Comparison of ENCODE assay signal across 27 mouse cellular contexts in genomic region chr4:120228613-120229012, GRCm38 (mm10). TPM values are rescaled to one million over a fixed set of nuclear protein-coding genes. Genes with fewer than 3 reads are reported as not detected.
"Had no signal": no experiment of that assay in that cellular context is flagged by ENCODE, and none has a peak within 500 bp of the region (broad histone marks: within the 10 kb centered on the region; RNA-seq: fewer than 3 reads in every experiment).

No protein-coding gene starts in this region.

- H3K4me1 ChIP-seq: embryonic facial prominence, embryonic 10.5 days; forebrain, embryonic 10.5 days had no signal

- H3K27ac ChIP-seq: embryonic facial prominence, embryonic 10.5 days; embryonic facial prominence, embryonic 12.5 days; embryonic facial prominence, embryonic 13.5 days; embryonic facial prominence, embryonic 15.5 days; forebrain, embryonic 10.5 days; forebrain, embryonic 12.5 days; forebrain, embryonic 13.5 days; forebrain, embryonic 15.5 days; gastrocnemius, adult 2 months; heart, adult 2 months had no signal

- H3K4me2 ChIP-seq: embryonic facial prominence, embryonic 12.5 days; embryonic facial prominence, embryonic 13.5 days; embryonic facial prominence, embryonic 15.5 days; forebrain, embryonic 12.5 days; forebrain, embryonic 13.5 days; forebrain, embryonic 15.5 days had no signal

- H3K36me3 ChIP-seq: embryonic facial prominence, embryonic 10.5 days; embryonic facial prominence, embryonic 12.5 days; embryonic facial prominence, embryonic 13.5 days; embryonic facial prominence, embryonic 15.5 days; forebrain, embryonic 10.5 days; forebrain, embryonic 12.5 days; forebrain, embryonic 15.5 days had no signal

- ATAC-seq: forebrain, embryonic 13.5 days; forebrain, embryonic 14.5 days; forebrain, embryonic 15.5 days; forebrain, embryonic 16.5 days; forebrain, postnatal 0 days had no signal

- H3K27me3 ChIP-seq: embryonic facial prominence, embryonic 12.5 days; embryonic facial prominence, embryonic 15.5 days; forebrain, embryonic 15.5 days had no signal

- H3K9ac ChIP-seq: embryonic facial prominence, embryonic 12.5 days; embryonic facial prominence, embryonic 13.5 days; embryonic facial prominence, embryonic 15.5 days; forebrain, embryonic 12.5 days; forebrain, embryonic 13.5 days; forebrain, embryonic 15.5 days; forebrain, postnatal 0 days had no signal

- H3K9me3 ChIP-seq: embryonic facial prominence, embryonic 10.5 days; embryonic facial prominence, embryonic 12.5 days; embryonic facial prominence, embryonic 13.5 days; embryonic facial prominence, embryonic 15.5 days; forebrain, embryonic 10.5 days; forebrain, embryonic 12.5 days; forebrain, embryonic 13.5 days; forebrain, embryonic 15.5 days had no signal

- DNase-seq: cerebellum, adult 8-10 months; cerebellum, adult 9-10 months; cerebellum, adult 9-11 months; cerebellum, postnatal 10 days; cerebellum, postnatal 14 days; cerebellum, postnatal 36 days; embryo, embryonic 11 days; forebrain, postnatal 0 days; gastrocnemius, adult 2 months; gastrocnemius, postnatal 10 days; gastrocnemius, postnatal 14 days; gastrocnemius, postnatal 25 days; gastrocnemius, postnatal 36 days; heart, adult 11 months; heart, adult 18-20 months; heart, adult 2 months had no signal

- H3K4me3 ChIP-seq: embryonic facial prominence, embryonic 10.5 days; embryonic facial prominence, embryonic 12.5 days; embryonic facial prominence, embryonic 13.5 days; embryonic facial prominence, embryonic 15.5 days; erythroblast, embryonic 14.5 days; forebrain, embryonic 10.5 days; forebrain, embryonic 12.5 days; forebrain, embryonic 13.5 days; forebrain, embryonic 15.5 days; gastrocnemius, adult 2 months; heart, adult 2 months had no signal

RNA-seq across cellular contexts. Expression of gene Foxo6, which starts 58.5 kb away (rescaled TPM):
- polyA plus RNA-seq: erythroblast, embryonic 14.5 days had no signal
